Comparison of ENCODE assay signal across 20 mouse cellular contexts in the genomic region with DNA sequence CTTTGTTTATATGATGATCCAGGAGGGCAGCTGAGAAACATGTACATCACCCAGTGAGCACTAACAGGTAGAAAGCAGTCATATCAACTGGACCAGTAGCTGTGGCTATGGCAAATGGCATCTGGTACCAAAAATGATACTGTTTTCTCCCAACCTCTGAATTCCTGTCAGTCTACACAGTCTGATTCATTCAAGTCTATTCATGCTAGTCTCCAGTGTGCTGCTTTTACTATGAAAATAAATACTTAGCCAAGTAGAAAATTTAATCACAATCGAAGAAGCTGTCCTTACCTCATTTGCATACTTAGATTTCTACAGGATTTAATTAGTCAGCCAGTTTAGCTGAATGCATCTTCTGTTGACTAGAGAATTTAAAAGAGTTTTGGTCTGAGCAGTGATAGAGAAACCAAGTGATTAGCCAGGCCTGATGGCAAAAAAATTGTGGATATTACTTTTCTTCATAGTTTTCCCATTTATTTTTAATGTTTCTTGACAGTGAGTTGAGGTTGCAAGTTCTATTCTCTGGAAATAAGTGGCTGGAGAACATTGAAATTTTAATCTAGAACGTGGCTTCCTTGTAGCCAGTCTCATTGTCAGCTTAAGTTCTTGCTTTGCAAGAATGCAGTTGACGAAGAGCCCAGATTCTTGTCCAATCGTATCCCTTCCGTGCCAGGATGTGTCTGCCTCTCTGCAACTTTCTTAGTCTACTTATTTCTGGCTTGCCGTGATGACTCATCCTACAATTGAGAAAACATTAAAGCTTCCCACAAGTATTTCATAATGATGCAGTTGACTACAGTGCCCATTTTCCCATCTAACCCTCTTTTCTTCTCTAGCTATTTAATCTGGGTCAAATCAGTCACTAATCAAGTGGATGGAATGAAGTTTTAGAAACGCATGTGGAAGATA. TPM values are rescaled to one million over a fixed set of nuclear protein-coding genes. Genes with fewer than 3 reads are reported as not detected.
DNase-seq lines count a peak whose midpoint lies in the region; ATAC-seq lines count a peak whose summit lies in the region.
"Had no signal": no experiment of that assay in that cellular context is flagged by ENCODE, and none has a peak within 500 bp of the region (broad histone marks: within the 10 kb centered on the region; RNA-seq: fewer than 3 reads in every experiment).

No protein-coding gene starts in this region.

- no peaks in the 10 kb centered on the region for H3K9me3 ChIP-seq in neural tube, embryonic 13.5 days
- H3K9me3 ChIP-seq in neural tube, embryonic 15.5 days (replicated peaks), result no peaks in the 10 kb centered on the region
- no peaks in the 10 kb centered on the region for H3K9me3 ChIP-seq in hindbrain, embryonic 12.5 days (replicated peaks)
- H3K9me3 ChIP-seq in midbrain, embryonic 15.5 days, result no peaks in the 10 kb centered on the region
- H3K9me3 ChIP-seq: embryonic facial prominence, embryonic 10.5 days; G1E; hindbrain, embryonic 13.5 days had no signal

- peaks cover 27% of the 10 kb centered on the region; the same call in 1 of the 2 replicates for H3K36me3 ChIP-seq in neural tube, embryonic 13.5 days
- H3K36me3 ChIP-seq in neural tube, embryonic 15.5 days, result peaks cover 13% of the 10 kb centered on the region; the same call in 1 of the 2 replicates
- no peaks in the 10 kb centered on the region for H3K36me3 ChIP-seq in hindbrain, embryonic 12.5 days
- H3K36me3 ChIP-seq in midbrain, embryonic 15.5 days (replicated peaks), result no peaks in the 10 kb centered on the region
- H3K36me3 ChIP-seq: embryonic facial prominence, embryonic 10.5 days; G1E had no signal

- no peak overlapping the region for H3K4me2 ChIP-seq in neural tube, embryonic 13.5 days
- H3K4me2 ChIP-seq in neural tube, embryonic 15.5 days, result no peak overlapping the region
- no peak overlapping the region for H3K4me2 ChIP-seq in hindbrain, embryonic 12.5 days (replicated peaks)
- no peak overlapping the region for H3K4me2 ChIP-seq in midbrain, embryonic 15.5 days
- H3K4me2 ChIP-seq: hindbrain, embryonic 13.5 days; liver, embryonic 11.5 days had no signal

- ATAC-seq in frontal cortex, adult (ENCODE audit: low TSS enrichment), result peak; percentile 94
- ATAC-seq in neural tube, embryonic 13.5 days (ENCODE audit: low read depth), result no peak
- ATAC-seq in neural tube, embryonic 15.5 days (ENCODE audit: low FRiP score), result no peak
- ATAC-seq in granulocyte monocyte progenitor cell, adult 5-6 weeks (replicated peaks; ENCODE audit: poor library complexity, severe bottlenecking), result 0 out of 2 replicates have a peak, but pooled peaks have one; percentile 25
- no peak for ATAC-seq in hindbrain, embryonic 12.5 days (ENCODE audit: low FRiP score)
- ATAC-seq in midbrain, embryonic 15.5 days (replicated peaks), result no peak
- ATAC-seq: activated CD4-positive, CD25-positive, alpha-beta regulatory T cell, adult 4 months had no signal

- no peak overlapping the region for H3K4me3 ChIP-seq in neural tube, embryonic 13.5 days
- no peak overlapping the region for H3K4me3 ChIP-seq in neural tube, embryonic 15.5 days (replicated peaks)
- no peak overlapping the region for H3K4me3 ChIP-seq in hindbrain, embryonic 12.5 days
- H3K4me3 ChIP-seq in midbrain, embryonic 15.5 days, result no peak overlapping the region
- H3K4me3 ChIP-seq: embryonic facial prominence, embryonic 10.5 days; hindbrain, embryonic 13.5 days had no signal

- WGBS in neural tube, embryonic 13.5 days, result 85% methylated on average over 7 of the region's 7 CpGs
- 86% methylated on average over 7 of the region's 7 CpGs for WGBS in neural tube, embryonic 15.5 days
- 85% methylated on average over 7 of the region's 7 CpGs for WGBS in hindbrain, embryonic 12.5 days
- WGBS in midbrain, embryonic 15.5 days, result 82% methylated on average over 7 of the region's 7 CpGs

- no peak overlapping the region for H3K9ac ChIP-seq in neural tube, embryonic 13.5 days
- no peak overlapping the region for H3K9ac ChIP-seq in neural tube, embryonic 15.5 days (replicated peaks)
- no peak overlapping the region for H3K9ac ChIP-seq in hindbrain, embryonic 12.5 days
- H3K9ac ChIP-seq in midbrain, embryonic 15.5 days, result no peak overlapping the region
- H3K9ac ChIP-seq: hindbrain, embryonic 13.5 days had no signal

- H3K27ac ChIP-seq in neural tube, embryonic 13.5 days (replicated peaks), result 0 out of 2 replicates have a peak overlapping the region, but pooled peaks have one; percentile 15
- H3K27ac ChIP-seq in neural tube, embryonic 15.5 days (replicated peaks), result no peak overlapping the region
- no peak overlapping the region for H3K27ac ChIP-seq in hindbrain, embryonic 12.5 days
- no peak overlapping the region for H3K27ac ChIP-seq in midbrain, embryonic 15.5 days
- H3K27ac ChIP-seq: embryonic facial prominence, embryonic 10.5 days; hindbrain, embryonic 13.5 days had no signal

- peaks cover 12% of the 10 kb centered on the region; the same call in 1 of the 2 replicates for H3K4me1 ChIP-seq in neural tube, embryonic 13.5 days (replicated peaks)
- peaks cover 7% of the 10 kb centered on the region; the same call in 1 of the 2 replicates for H3K4me1 ChIP-seq in neural tube, embryonic 15.5 days
- no peaks in the 10 kb centered on the region for H3K4me1 ChIP-seq in hindbrain, embryonic 12.5 days
- 0 out of 2 replicates have a peak, but pooled peaks cover 2% of the 10 kb centered on the region for H3K4me1 ChIP-seq in midbrain, embryonic 15.5 days
- H3K4me1 ChIP-seq: embryonic facial prominence, embryonic 10.5 days; hindbrain, embryonic 13.5 days had no signal

- no peak for DNase-seq in frontal cortex, postnatal 14 days (ENCODE audit: low spot score in 2 of 2)
- DNase-seq in fat pad, adult 2 months (ENCODE audit: extremely low read depth, low read depth, low spot score), result peak; percentile 34
- DNase-seq: B cell, adult 2 months; cerebellum, postnatal 10 days; kidney, adult 18-20 months; spleen, adult 18-20 months; thymus, adult 18-20 months had no signal

- H3K27me3 ChIP-seq in neural tube, embryonic 13.5 days, result no peaks in the 10 kb centered on the region
- no peaks in the 10 kb centered on the region for H3K27me3 ChIP-seq in neural tube, embryonic 15.5 days (replicated peaks)
- no peaks in the 10 kb centered on the region for H3K27me3 ChIP-seq in hindbrain, embryonic 12.5 days
- H3K27me3 ChIP-seq in midbrain, embryonic 15.5 days (replicated peaks), result no peaks in the 10 kb centered on the region
- H3K27me3 ChIP-seq: hindbrain, embryonic 13.5 days had no signal

RNA-seq across cellular contexts. Expression of a gene that starts 39.9 kb away (rescaled TPM):
- 127 and 139 TPM in 2 replicates for polyA plus RNA-seq in neural tube, embryonic 13.5 days (2015; fragmentation: Nextera tagmentation; extraction: Ambion mirVana)
- 80.6 and 95.3 TPM in 2 replicates for polyA plus RNA-seq in neural tube, embryonic 15.5 days (2015; fragmentation: Nextera tagmentation; extraction: Ambion mirVana)
- total RNA-seq in granulocyte monocyte progenitor cell, adult 5-6 weeks (2014; fragmentation: Nextera tagmentation), result not detected in 2 replicates
- not detected in 2 replicates for total RNA-seq in granulocyte monocyte progenitor cell, adult 5-6 weeks (2017)
- polyA plus RNA-seq in hindbrain, embryonic 12.5 days (2016; fragmentation: Nextera tagmentation; extraction: Ambion mirVana), result 32.3 and 33.9 TPM in 2 replicates
- 74.7 and 78.6 TPM in 2 replicates for polyA plus RNA-seq in midbrain, embryonic 15.5 days (2015; fragmentation: Nextera tagmentation; extraction: Ambion mirVana)
- total RNA-seq: megakaryocyte progenitor cell, adult 5-6 weeks; monocyte, adult 5-6 weeks had no signal
- polyA plus RNA-seq: G1E had no signal

Comparison
In these comparisons a context has a peak if more than half of its experiments do, and no peak if none do; other contexts are left out.
1. ATAC-seq: peak in frontal cortex, adult (single experiment) and granulocyte monocyte progenitor cell, adult 5-6 weeks (single experiment); none in neural tube, embryonic 13.5 days (single experiment), neural tube, embryonic 15.5 days (single experiment), hindbrain, embryonic 12.5 days (single experiment) and midbrain, embryonic 15.5 days (single experiment).